Mouse (Mus musculus) heart, postnatal 10 days (tissue): ENCODE results near the gene Clec12b. TPM values are rescaled to one million over a fixed set of nuclear protein-coding genes. Genes with fewer than 3 reads are reported as not detected.

Experiments used
- DNase-seq, 2 experiments: peaks; one replicate each; pipeline ENCODE4 v3.0.0; 2021
- intact Hi-C: fragments of 180-260 bp; cut with DNase I; formaldehyde crosslinking; loops from one replicate; pipeline ENCODE4 v1.15.1; 2025
- total RNA-seq, 2 experiments: library from RNA; stranded (reverse); gene quantifications; 2 replicates each; pipeline ENCODE4 v1.2.3; 2021

Gene Clec12b
- not detected for total RNA-seq

DNA sequence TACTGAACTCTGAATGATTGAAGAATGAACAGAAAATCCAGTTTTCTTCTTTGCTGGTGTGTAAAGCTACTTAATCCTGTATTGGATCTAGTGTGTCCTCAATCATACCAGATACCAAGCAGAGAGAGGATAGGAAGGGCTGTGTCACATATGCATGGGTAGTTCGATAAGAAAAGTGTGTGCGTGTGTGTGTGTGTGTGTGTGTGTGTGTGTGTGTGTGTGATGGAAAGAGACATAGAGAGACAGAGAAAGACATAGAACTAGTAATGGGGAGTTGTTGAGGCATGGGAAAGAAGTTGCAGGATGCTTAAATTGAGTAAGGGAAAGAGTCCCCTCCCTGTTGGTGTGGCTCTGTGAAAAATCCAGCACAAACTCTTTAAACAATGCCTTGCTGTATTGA is at the start of gene Clec12b:
Gene Clec12b (minus strand): TSS at position 101 of the 400 bp plus-strand sequence.
- intact Hi-C loops = no loop called here

GRCm38 (mm10) chr6:129434239-129434638 is 48.6 kb upstream of the Clec12b start:
- intact Hi-C loops = no loop called here

More for the DNA sequence above, at the start of gene Clec12b:
- no peak for DNase-seq

GRCm38 (mm10) chr6:129427281-129427680 is 41.6 kb upstream of the Clec12b start:
- intact Hi-C loops = loop anchor here (2.0 kb wide), 1 partner anchor 22 kb away; no protein-coding TSS in a partner anchor
- no peak for DNase-seq

More at GRCm38 (mm10) chr6:129434239-129434638, 48.6 kb upstream of the Clec12b start:
- DNase-seq = no peak

- peak; percentile 50 to 63 for DNase-seq
- intact Hi-C loops = loop anchor here (2.0 kb wide), 1 partner anchor 23 kb away; no protein-coding TSS in a partner anchor
These were observed 40.1 kb upstream of the Clec12b start for GRCm38 (mm10) chr6:129425812-129426211.

- intact Hi-C loops = no loop called here
- no peak for DNase-seq
These were observed 39.5 kb upstream of the Clec12b start for GRCm38 (mm10) chr6:129425217-129425616.

- DNase-seq = peak; percentile 88 to 92
- intact Hi-C loops = no loop called here
These were observed 38.0 kb upstream of the Clec12b start for GRCm38 (mm10) chr6:129423734-129424072.

GRCm38 (mm10) chr6:129423040-129423733 is 37.5 kb upstream of the Clec12b start:
- intact Hi-C loops = no loop called here
- peak; percentile 32 to 52 for DNase-seq

DNA sequence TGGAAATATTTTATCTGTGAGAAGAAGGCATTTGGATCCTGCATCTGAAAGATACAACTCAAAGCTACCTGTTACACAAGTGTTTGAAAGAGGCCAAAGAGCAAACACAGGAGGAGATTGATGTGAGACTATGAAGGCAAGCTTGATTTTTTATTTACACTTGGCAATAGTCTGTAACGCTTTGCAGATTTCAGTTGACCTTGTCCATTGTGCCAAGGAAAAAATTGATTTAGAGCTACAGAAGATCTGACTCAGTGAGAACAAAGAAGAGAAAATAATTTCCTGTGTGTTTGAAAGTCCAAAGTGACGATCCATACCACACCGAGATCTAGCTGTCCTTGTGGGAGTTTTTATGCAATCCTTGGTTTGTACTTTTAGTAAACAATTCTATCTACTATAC is 36.6 kb upstream of the Clec12b start:
- DNase-seq = no peak
- intact Hi-C loops = no loop called here

GRCm38 (mm10) chr6:129414177-129414576 is 28.5 kb upstream of the Clec12b start:
- DNase-seq = no peak
- intact Hi-C loops = no loop called here

- DNase-seq = no peak
- intact Hi-C loops = no loop called here
These were observed 22.9 kb upstream of the Clec12b start, which contains the start of gene Clec9a for GRCm38 (mm10) chr6:129408562-129408961. Gene Clec9a, plus strand, starts transcription at chr6:129408862.

DNA sequence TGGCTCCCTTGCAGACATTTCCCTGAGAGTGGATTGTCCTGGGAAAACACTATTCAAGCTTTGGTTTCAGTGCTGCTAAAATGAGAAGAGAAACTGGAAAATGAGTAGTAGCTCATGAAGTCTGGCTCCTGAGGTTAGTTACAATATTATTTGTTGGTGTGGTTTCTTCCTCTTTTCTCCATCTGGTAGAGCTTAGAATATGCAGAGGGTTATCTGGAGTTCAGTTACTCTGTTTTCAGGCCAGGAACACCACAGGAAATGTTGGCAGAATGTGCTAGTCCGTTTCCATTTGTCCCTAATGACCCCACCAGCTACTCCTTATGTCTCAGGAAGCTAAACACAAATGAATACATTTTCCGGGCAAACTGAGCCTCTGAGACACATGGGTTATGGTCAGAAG is 21.6 kb upstream of the Clec12b start:
- peak; percentile 32 to 35 for DNase-seq
- intact Hi-C loops = no loop called here

- DNase-seq = no peak
- intact Hi-C loops = no loop called here
These were observed 20.3 kb upstream of the Clec12b start for GRCm38 (mm10) chr6:129405999-129406398.

DNA sequence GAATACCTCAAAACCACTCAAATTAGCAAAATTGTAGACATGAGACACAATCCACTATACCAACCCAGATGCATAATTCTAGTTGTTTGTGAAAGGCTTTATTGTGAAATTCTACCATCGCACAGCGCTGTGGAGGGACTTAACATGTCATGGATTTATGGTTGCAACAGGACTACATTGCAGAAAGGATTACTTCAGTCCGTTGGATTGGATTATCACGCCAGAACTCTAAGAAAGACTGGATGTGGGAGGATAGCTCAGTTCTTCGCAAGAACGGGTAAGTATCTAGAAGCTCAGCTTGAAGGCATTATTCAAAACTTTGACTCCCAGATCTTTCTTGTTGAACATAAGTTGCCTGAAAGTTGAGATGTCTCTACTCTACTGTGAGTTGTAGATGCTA is 17.7 kb upstream of the Clec12b start:
- intact Hi-C loops = no loop called here

DNA sequence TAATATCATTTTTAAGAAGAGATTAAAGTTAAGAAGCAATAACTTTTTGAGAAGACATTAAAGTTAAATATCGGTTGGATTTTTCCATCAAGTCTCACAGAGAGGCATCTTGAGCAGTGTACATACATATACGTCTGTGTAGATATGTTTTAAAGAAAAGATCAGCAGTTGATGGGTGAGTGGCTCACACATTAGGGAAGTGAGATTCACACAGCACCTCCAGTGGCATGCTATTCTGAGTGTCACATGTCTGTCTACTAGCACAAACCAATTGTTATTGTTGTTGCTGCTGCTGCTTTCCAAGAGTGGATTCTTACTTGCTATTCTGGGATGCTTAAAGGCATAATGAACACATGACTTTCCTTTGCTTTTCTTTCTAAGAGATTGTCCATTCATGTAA is 16.7 kb upstream of the Clec12b start:
- intact Hi-C loops = no loop called here

More for the DNA sequence above, 17.7 kb upstream of the Clec12b start:
- no peak for DNase-seq

DNA sequence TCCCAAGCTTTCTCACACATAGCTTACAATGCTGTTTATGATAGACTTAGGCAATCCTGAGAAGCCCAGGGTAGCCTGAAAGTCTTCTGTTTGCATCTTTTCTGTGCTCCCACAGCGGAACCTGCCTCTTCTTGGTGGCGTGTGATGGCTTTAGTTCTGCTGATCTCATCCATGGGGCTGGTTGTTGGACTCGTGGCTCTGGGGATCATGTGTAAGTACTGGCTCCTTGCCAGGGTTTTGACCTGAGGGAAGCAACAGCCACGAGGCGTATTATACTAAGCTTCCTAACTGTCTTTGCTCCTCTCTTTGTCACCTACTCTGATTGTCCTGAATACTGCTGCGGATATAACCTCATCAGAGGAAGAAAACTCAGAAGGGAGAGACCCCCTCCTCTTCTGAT is 14.3 kb upstream of the Clec12b start:
- intact Hi-C loops = no loop called here
- peak; percentile 59 to 64 for DNase-seq

More for the DNA sequence above, 16.7 kb upstream of the Clec12b start:
- no peak for DNase-seq

- DNase-seq = no peak
- intact Hi-C loops = no loop called here
These were observed 11.3 kb upstream of the Clec12b start, which contains the start of gene Clec1b for GRCm38 (mm10) chr6:129396997-129397396. Gene Clec1b, plus strand, starts transcription at chr6:129397297.

DNA sequence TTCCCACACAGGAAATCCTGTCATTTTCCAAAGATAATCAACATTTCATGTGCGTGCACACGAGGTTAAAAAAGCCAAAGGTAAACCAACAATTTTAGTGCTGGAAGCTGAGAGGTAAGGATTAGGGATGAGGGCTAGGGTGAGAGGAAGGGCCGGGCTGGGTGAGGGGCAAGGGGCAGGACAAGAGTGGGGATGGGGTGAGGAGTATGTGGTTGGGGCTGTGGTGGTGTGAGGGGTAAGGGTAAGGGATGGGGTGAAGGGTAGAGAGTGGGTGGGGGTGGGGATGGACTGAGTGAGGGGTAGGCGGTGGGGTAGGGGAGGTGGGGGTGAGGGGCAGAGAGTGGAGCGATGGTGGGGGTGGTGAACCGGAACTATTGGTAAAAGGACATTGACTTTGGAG is 8.1 kb upstream of the Clec12b start:
- no peak for DNase-seq
- intact Hi-C loops = loop anchor here (1.0 kb wide), 3 partner anchors 83 to 166 kb away; no protein-coding TSS in a partner anchor

DNA sequence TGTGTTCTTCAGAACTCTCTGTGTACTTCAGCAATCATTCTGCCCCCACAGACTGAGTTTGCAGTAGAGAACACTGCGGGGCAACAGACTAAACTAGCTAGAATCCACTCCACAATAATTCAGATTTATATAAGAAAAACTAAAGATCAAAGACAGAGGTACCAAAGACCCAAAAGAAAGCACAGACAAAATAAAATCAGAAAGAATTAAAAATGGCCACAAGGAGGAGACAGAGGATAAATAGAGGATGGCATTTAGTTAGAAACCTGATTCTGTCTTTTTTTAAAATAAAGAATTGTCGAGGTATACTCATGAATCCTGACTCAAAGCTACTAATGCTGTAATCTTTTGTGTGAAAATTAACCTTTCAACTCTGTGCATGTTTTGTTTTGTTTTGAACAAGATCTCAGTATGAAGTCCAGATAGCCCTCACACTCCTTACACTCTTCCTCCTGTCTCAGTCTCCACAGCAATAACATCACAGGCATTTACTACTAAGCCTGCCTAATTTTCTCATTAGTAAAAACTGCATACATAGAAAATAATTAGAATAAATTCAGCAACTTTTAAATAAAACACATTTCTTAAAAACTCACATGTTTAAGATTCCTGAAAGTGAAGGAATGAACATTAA is 7.5 kb upstream of the Clec12b start:
- peak in 1 of 2 experiments; percentile 10 for DNase-seq
- intact Hi-C loops = loop anchor here (1.0 kb wide), 3 partner anchors 83 to 166 kb away; no protein-coding TSS in a partner anchor

DNA sequence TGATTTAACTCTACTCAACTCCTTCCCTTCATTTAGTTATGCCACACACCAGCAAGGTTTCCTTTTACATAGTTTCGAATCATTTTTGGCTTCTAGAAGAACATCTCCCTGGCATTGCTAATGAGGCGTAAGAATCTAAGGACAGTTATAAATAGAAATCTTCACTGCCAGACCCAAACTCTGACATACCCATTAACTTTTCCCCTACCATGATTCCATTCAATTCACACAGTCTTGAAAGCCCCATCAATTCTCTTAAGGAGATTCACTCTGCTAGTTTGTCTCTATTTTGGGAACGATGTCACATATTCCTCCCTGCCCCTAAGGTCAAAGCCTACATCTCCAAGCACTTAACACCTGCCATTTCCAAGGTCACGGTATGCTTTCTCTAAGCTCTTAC is 674 bp downstream of the Clec12b start:
- intact Hi-C loops = no loop called here
- no peak for DNase-seq

GRCm38 (mm10) chr6:129383466-129383865 is 2.2 kb downstream of the Clec12b start:
- DNase-seq = peak in 1 of 2 experiments; percentile 12

GRCm38 (mm10) chr6:129381736-129382135 is 3.9 kb downstream of the Clec12b start:
- intact Hi-C loops = no loop called here
- no peak for DNase-seq

More at GRCm38 (mm10) chr6:129383466-129383865, 2.2 kb downstream of the Clec12b start:
- intact Hi-C loops = no loop called here

GRCm38 (mm10) chr6:129380454-129380853 is 5.2 kb downstream of the Clec12b start:
- intact Hi-C loops = no loop called here
- no peak for DNase-seq
